Mouse (Mus musculus) thymus, postnatal 36 days (tissue): ENCODE measurements around the gene Cd164l2.

Experiments used
- DNase-seq, 2 experiments: peaks; one replicate each; pipeline ENCODE4 v3.0.0; 2022; ENCODE audit warnings: mixed read lengths in 2 of 2

Gene Cd164l2

DNA sequence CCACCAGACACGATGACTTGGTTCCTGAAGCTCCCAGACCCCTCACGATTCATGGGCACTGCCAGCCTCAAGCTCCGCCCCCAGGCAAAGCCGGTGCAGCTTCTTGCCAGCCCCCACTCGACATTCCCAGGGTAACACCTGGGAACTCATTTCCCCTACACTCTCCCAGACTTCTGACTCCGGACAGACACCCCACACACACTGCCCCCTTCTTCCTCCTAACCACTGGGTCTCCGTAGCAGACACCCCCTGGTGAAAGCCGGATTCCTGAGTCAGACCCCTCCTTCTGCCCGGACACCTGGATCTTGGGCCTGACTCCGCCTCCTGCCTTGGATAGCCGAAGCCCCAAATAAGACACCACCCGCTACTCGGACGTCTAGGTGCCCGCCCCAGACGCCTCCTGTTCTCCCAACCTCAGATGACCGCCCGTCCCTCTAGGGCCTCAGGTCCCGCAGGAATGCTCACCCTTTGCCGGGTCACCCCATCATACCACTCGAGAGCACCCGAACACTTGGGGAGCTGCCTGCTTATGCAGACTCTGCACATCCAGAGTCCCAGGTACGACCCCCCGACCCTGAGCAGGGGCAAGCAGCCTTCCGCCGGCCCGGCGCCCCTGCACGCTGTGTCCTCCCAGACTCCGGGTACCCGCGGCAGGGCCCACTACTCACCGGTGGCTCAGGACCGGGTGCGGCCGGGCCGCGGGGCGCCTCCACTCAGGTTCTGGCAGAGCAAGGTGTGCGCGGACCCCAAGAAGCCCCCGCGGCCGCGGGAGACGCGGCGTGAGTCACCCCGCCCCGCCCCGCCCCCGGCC is at the start of gene Cd164l2, which contains the start of gene Gpr3:
TSS of gene Cd164l2 (plus strand) at position 381 of the 811 bp plus-strand sequence.
TSS of gene Gpr3 (minus strand) at position 786 of the 811 bp plus-strand sequence.
- DNase-seq, result no peak

DNA sequence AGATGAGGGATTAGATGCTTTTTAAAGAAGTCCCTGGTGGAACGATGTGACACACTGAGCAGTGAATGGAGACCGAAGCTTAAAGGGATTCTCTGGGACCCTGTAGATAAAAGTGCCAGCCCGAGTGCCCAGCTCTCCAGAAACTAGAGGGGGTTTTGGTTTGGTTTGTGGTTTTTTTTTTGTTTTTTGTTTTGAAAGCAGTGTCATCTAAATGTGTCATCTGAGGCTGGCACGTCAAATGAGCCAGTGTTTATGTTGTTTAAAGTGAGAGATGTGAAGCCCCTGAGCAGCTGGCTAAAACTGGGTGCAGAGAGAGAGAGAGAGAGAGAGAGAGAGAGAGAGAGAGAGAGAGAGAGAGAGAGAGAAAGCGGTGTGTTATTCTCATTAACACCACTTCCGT is 49.7 kb upstream of the Cd164l2 start:
- DNase-seq, result no peak

DNA sequence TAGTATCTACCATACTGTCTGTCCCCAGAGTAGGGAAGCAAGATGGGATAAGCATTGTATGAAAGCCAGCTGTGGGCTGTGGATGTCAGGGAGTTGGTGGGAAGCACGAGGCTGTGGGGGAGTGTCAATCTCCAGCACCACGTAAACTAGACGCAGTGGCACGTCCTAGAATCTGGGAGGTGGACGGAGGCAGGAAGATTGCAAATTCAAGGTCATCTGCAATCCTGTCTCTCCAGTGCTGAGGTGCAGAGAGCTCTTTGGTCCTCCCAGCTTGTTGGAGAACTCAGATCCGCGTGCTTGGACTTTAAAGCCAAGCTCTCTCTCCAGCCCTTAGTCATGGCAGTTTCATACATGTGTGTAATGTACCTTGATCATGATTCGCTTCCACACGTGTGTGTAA is 45.2 kb upstream of the Cd164l2 start:
- DNase-seq, result no peak

- peak; percentile 67 to 68 for DNase-seq
Observed at GRCm38 (mm10) chr4:133169237-133170055, 42.5 kb upstream of the Cd164l2 start.

DNA sequence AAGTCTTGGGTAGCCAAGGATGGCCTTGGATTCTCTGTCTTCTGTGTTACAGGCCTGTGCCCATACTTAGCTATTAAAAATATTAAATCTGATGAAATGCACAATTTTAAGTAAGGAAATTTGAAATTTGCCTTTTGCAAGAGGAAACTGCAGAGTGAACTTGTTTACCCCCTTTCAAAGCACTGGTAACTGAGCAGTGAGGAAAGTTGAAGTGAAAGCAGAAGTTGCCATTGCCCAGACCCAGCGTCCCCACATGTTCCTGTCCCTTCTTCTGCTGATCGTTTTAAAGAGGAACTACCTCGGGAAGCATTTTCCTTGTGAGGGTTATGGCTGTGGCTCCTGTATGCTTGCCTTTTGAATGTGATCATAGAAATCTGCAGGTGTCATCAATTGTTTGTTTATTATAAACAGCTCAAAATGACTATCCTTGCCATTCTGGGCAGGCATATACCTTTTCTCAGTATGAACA is 41.8 kb upstream of the Cd164l2 start:
- no peak for DNase-seq

- no peak for DNase-seq
Observed at GRCm38 (mm10) chr4:133170616-133171015, 41.3 kb upstream of the Cd164l2 start.

- DNase-seq, result peak in 1 of 2 experiments; percentile 23
Observed at GRCm38 (mm10) chr4:133172451-133172850, 39.5 kb upstream of the Cd164l2 start.

DNA sequence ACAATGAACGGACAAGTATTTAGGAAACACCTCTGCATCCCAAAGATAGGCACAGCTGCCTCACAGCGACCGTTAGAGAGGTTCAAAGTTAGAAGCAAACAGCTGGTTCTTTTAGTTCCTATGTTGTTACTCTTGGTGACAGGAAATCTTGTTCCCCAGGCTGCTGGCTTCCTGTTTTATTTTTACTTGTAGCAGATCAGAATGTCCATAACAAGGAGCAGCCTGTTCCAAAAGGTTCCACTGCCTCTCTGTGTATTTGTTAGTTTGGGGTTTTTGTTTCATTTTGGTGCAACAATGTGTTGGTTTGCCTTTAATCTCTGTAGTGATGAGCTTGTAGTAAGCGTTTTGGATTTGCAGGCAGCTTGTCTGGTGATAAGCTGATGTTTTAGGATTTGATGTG is 37.6 kb upstream of the Cd164l2 start:
- peak in 1 of 2 experiments; percentile 48 for DNase-seq

GRCm38 (mm10) chr4:133175274-133175673 is 36.7 kb upstream of the Cd164l2 start:
- DNase-seq, result no peak

DNA sequence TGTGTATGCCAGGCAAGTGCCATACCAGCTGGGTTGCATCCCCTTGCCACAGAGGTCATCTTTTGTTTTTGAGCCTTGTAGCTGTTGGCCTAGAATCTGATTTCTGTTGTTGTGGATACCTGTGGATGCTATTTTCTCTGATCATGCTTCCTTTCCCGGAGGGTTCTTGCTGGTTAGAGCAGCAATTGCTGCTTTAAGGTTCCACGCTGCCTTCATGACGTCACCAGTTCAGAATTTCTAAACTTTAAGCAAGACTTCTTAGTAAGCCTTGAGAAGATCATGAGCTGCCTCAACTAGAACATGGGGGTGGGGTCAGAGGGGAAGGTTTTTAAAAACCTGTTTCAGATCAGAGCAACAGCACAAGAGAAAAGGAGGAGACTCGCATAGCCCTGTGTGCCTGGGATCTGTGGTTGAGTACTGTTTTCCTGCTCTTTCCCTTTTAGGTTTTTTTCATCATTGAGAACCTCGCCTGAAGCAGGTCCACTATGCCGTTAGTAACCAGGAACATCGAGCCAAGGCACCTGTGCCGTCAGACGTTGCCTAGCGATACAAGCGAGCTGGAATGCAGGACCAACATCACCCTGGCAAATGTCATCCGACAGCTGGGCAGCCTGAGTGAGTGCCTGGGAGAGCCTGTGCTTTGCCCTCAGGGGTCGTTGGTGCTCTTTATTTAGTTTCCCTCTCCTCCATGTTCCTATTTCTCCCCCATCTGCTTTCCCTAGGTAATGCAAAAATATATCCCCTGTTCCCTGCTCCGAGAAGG is 35.8 kb upstream of the Cd164l2 start:
- peak in 1 of 2 experiments; percentile 48 for DNase-seq

- DNase-seq, result peak in 1 of 2 experiments; percentile 52
Observed at GRCm38 (mm10) chr4:133176761-133177403, 35.0 kb upstream of the Cd164l2 start.

DNA sequence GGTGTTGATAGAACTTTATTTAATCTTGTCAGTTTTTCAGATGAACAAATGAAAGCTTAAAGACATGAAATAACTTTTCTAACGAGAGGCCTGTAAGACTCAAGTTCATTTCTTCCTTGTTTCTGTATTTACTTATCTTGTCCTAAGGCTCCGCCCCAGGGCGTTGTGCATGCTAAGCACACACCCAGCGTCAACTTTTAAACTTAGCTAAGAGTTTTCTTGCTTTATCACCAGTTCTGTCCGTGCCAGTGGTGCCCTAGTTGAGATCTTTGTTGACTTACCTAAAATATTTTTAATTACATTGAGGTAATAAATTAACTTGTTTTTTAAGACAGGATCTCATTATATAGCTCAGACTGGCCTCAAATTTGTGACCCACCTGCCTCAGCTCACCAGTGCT is 33.6 kb upstream of the Cd164l2 start:
- DNase-seq, result no peak

DNA sequence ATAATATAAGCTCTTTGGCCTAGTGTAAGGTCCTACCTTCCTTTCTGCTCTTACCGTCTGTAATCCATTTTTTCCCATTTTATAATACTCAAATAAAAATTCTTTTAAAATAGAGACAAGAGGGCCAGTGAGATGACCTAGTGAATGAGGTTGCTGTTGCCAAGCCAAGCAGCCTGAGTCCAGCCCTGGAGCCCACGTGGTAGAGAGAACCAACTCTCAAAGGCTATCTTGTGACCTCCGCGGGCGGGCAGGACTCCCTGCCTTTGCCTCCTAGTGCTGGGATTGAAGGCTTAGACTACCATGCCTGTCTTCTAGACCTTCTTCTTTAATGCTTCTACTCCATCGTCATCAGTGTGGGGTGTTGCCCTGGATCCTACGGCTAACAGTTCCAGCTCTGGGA is 32.7 kb upstream of the Cd164l2 start:
- no peak for DNase-seq

DNA sequence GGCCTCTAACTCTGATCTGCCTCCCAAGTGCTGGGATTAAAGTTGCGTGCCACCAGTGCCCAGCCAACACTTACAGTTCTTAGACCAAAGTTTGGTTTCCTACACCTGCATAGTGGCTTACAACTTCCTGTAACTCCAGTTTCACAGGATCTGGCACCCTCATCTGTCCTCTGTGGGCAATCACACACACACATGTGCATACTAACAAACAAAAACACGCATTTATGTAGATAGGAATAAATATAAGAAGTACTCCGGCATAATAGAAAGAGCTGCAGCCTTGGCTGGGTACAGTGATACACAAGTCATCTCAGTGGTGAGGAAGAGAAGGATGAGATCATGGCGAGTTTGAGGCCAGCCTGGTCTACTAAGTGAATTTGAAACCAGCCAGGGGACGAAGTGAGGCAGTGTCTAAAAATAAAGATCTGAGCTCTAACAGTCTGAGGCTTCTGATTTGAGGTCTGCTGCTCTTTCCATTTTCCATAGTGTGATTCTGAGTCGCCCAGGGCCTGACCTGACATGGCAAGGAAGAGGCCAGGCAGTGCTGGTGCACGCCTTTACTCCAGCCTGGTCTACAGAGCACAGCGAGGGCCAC is 29.4 kb upstream of the Cd164l2 start:
- DNase-seq, result no peak

GRCm38 (mm10) chr4:133184031-133184897 is 27.7 kb upstream of the Cd164l2 start:
- no peak for DNase-seq

- peak in 1 of 2 experiments; percentile 44 for DNase-seq
Observed at GRCm38 (mm10) chr4:133184898-133185665, 26.8 kb upstream of the Cd164l2 start.

DNA sequence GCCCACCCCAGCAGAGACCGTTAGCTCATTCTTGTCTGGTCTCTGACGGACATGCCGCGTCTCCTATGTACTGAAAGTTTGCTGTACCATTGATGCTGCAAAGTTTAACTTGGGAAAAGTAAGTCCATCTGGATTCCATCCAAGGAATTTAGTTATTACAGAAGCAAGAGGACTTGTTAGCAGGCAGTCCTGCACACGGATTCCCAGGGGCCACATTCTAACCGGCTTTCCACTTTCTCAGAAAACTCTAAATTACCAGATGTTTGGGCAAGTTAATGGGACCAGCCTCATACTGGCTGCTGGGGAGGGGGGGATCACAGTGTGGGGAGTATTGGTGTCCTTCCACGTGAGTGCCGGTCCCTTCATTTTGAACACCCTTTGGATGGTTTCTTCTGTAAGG is 26.0 kb upstream of the Cd164l2 start:
- no peak for DNase-seq

DNA sequence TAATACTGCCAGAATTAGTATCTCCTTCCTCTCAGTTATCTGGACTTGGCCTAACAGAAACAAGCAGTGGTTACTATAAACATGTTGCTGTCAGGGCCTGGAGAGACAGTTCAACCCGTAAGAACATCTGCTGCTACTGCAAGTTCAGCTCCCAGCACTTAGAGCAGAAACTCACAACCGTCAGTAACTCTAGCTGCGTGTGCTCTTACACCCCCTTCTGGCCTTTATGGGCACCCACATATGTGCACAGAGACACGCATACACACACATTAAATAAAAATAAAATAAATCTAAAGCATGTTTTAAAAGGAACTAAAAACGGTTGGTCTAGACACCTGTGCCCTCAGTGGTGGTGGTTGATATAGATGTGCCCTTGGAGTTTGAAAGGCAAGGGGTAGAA is 25.1 kb upstream of the Cd164l2 start:
- no peak for DNase-seq

DNA sequence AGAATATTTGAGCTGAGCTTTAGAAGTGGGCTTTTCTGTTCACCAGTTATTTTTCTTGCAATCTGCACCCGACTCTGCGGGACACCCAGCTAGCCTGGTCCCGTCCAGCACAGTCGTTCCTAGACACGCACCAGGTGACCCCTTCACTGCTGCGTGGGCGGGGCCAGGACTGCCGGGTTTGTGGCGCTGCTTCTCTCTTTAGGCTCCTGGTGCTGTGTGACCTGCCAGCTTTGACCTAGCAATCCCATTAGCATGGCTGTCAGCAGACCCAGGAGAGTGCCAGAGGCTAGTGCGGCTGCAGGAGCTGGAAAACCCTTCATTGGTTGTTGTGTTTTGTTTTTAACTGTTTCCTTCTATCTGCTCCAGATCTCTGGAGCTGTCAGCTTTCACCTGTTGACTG is 22.5 kb upstream of the Cd164l2 start:
- DNase-seq, result no peak

DNA sequence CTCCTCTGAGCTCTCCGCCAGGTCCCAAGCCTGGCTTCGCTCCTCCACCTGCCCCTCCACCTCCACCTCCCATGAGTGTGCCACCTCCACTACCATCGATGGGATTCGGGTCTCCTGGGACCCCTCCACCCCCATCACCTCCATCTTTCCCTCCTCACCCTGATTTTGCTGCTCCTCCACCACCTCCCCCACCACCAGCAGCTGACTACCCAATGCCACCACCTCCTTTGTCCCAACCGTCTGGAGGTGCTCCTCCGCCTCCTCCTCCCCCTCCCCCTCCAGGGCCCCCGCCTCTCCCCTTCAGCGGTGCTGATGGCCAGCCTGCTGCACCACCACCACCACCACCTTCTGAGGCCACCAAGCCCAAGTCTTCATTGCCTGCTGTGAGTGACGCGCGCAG is 17.4 kb upstream of the Cd164l2 start:
- DNase-seq, result peak in 1 of 2 experiments; percentile 25
